Mouse (Mus musculus): ENCODE measurements around the gene Heatr4.

The Heatr4 gene

DNA sequence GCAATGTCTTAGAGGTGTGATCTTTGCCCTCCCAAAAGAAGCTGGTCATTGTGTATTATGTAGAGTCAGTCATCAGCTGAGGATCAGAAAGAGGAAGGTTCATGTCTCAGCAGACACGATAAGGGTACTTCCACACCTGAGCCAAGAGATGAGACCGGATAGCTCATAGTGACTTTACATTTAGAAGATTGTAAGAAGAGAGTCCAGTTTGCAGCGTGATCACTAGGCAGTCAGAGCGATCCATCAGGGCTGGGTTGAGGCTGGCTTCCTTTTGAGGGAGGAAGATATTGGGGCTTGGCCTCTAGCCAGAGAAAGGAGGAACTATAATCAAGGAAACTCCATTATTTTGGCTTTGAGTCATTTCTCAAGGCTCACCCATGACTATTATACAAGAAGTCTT lies 56.9 kb downstream of the Heatr4 start:
- DNase-seq, result no peak

DNA sequence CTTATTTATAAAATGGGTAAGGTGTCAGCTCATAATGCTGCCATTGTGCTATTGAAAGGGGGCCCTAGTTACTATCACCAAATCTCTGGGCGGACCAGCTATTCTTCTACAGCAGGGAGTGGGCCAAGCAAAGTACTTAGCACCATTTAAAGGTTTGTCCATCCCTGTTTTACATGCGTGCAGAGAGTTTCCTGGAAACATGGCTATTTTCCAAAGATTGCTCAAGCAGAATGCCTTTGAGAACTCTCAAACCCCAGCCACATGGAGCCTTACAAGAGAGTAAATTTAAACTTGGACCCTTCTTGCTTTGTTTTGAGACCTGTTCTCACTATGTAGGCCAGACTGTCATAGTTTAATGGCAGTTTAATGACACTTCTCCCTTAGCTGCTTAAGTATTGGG lies 58.6 kb downstream of the Heatr4 start:
- DNase-seq, result no peak

DNA sequence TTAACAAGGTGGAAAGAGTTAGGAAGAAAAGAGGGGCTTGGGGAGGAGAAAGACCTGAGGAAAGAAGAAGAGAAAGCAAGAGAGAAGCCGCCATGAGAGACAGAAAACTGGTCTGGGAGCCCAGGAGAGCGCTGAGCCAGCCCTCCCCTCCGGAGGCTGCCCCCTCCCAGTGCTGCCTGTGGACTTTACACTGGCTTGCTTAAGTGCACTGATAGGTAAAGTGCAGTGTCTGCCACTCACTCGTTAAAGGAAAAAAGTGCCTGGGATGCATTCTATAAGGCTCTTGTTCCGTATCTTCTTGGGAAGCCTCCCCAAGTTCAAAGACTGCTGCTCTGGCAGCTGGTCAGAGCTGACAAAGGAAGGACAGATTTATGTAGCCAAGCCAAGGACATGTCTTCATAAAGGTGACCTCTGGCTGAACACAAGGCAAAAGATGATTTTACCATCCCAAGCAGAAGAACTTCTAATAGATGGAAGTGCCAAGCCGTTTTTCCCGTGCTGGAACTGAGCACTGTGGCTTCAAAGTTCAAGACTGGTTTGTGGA lies 59.4 kb downstream of the Heatr4 start:
- DNase-seq, result no peak

DNA sequence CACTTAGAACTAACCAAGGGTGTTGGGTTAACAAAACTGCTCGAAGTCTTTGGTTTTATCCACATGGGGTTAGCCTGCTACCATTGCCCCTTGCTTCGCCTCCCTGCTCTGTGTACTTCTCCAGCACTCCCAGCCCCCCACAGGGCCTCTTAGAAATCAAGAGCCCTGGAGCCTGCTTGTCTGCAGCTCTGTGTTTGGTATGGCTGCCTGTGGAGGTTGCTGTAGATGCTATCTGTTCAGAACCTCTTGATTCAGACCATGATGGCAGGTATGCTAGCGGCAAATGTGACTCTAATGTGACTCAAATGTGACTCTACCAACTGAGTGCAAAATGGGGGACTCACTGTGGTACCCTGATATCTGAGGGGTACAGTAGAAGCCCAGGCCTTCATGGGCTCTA lies 60.3 kb downstream of the Heatr4 start:
- DNase-seq, result no peak

DNA sequence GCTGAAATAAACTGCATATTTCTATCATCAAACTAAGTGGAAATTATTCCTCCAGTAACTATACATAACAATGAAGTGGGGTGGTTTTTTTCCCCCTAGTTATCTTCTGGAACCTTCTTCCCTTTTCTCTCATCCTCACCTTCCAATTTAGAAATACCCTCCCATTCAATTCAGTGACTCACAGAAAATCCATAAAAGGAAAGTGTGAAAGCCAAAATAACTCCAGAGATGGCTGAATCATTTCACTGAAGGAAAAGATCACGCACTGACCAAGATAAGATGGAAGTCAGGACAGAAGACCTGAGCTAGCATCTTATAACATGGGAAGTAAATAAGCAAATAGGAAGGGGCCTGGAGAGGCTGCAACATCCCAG lies 61.2 kb downstream of the Heatr4 start:
- no peak for DNase-seq

DNA sequence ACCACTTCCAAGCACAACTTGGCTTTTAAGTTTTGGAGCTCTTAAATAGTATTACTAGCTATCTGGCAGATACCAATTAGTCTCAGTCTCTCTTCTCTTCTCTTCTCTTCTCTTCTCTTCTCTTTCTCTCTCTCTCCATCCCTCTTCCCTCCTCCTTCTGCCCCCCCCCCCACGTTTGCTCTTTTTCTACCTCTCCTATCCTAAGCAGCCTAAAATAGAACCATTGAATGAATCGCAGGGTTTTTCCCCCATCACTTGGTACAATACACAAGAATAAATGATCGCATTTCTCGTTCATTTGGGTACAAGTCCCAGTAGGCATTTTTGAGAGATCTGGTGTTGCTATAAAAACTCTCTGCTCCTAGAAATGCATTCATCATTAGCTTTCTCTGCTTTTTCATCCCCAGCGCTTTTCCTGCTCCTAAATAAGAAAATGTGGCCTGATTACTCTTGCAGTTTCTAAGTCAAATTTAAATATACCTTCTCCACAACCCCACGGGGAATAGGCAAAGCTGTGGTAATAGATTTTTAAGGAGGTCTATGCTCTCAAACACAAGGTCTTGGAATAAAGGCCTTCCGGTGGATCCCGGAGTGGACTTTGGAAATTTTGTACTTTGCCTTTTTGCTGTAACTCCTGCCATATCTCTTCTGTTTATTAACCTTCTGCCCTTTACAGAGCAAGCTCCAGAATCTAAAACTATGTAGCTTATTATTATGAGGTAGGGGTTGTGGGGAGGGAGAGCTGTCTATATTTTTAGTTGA lies 61.7 kb downstream of the Heatr4 start:
- DNase-seq, result no peak

DNA sequence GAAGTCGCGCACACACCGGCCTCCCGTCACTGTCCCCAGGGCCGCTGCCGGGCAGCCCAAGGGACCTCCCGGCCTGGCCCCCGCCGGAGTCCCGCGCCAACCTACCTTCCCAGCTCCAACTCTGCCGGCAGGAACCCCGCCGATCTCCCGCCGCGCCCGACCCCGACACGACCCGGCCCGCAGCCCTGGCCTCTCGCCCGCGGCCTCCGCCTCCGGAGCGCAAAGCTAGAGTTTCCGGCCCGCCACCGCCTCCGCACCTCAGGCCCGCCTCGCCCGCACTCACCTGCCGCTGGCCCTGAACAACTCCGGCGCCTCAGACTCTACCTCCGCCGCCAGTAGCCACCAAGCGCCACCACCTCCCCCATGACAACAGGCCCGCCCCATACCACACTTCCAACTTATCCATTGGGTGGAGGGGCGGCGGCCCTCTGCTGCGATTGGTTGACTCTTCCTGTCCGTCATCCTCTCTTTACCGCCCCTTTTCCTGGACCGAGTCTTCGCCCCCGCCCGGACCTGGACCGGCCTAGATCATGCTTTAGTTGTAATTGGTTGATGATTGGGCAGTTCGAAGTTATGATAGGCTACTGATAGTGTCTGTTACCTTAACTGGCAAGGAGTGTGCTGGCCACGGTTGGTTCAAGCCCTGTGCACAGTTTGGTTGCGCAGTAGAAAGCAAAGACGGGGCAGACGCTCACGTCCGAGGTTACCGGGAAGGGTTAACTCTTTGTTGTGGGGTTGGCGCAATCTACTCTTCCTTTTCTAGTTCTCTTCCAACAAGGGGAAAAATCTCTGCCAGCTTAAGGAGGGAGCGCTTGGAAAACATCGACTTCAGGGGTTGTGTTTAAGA lies 62.9 kb downstream of the Heatr4 start, which contains the start of gene Numb:
Gene Numb (minus strand): TSS at position 400 of the 847 bp plus-strand sequence.
- peak; percentile 99 for DNase-seq

DNA sequence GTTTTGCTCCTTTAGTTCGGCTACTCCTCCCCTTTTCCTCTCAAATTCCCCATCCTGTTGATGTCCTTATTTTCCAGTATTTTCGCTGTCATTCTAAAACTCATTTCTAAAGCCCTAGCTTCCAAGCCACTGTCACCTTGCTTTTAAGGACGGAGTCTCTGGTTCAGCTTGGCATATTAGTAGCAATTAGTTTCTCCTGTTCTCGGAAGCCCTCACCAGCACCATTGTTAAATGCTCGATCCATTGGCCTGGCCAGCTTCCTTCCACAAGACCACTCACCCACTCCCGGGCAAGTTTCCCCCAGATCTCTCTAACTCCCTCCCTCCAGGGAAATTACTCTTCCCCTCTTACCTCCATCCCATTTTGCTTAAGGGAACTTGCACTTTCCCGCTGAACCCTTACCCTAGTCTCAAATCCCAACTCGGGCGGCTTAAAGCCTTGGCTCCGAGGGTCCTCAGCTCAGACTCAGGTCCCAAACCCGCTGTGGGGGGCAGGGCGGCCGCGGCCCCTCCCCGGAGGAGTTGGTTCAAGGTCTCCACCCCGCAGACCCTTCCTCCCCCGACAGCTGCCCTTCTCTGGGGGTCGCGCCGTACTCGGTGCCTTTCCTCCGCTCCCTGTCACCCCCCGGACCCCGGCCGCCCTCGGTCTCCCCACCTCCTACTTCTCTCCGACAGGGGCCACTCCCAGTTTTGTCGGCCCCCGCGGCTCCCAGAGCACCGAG lies 63.8 kb downstream of the Heatr4 start:
- peak; percentile 48 for DNase-seq

DNA sequence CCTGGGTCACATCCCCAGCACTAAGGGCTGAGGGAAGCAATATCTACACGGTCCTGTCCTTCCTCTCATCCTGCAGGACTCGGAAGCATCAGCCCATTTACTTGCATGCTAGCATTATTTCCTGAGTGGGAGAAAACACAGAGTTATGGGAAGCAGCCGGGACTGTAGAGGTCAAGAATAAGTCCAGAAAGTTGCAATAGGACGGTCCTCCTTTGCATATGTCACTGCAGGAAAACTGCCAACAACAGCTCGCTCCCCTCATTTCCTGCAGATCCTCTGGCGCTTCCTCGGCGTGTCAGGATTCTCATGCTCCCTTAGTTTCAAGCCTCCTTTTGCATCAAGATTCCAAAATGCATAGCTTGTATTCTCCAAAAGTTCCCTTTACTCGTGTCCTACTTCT lies 67.8 kb downstream of the Heatr4 start:
- DNase-seq, result peak; percentile 44

DNA sequence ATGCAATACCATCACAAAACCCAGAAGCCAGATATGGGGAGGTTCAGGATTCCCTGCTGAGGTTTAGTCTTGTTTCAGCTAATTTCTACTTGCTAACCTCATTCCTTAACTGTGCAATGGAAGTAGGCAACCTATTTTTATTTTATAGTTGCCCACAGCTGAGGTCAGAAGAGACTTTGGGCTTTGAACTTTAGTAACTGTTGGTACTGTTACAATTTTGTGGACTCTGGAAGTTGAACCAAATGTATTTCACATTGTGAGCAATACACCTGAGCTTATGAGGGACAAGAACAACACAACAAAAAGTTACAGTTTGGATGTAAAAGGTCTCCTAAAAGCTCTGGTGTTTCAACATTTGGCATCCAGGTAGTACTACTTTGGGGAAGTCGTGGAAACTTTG lies 69.9 kb downstream of the Heatr4 start:
- DNase-seq, result no peak

DNA sequence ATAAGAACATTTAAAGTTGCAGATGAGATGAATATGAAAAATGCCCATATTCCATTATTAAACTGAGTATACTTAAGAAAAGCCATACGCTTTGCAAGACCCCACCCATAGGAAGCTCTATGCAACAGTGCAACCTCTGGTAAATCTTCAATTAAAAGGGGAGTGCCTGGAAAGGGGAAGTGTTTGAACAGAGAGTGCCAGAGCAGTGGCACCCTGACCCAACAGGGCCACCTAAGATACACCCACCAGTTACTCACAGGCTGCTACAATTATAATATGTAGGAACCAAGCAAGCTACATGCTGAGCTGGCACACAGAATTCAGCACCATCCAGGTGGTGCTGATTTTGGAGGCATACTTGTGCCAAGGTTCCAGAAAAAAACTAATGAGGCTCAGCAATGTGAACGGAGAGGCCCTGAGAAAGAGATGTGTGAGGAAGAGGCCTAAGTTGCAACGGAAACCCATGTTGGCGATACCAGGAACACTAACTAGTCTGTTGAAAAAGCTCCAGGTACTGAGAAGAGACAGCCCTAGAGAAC lies 70.4 kb downstream of the Heatr4 start:
- peak; percentile 63 for DNase-seq

DNA sequence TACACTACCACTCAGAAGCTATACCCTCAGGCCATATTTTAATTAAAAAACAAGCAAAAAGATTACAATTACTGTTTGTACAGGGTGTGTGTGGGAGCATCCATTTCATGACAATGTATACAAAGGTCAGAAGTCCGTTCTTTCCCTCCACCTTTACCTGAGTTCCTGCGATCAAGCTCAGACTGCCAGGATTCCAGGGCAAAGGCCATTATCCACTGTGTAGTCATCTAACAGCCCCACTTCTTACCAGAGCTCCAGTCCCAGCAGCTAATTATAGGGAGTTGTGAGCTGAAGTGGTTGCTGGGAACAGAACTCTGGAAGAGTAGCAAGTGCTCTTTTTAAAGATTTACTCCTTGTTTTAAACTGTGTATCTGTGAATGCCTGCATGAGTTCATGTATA lies 74.2 kb downstream of the Heatr4 start:
- DNase-seq, result no peak

Measured in cerebellum, adult 11 months (tissue).